Mouse (Mus musculus) megakaryocyte, embryonic 14.5 days (primary cell): ENCODE measurements around the gene Irak3.

ENCODE experiments used
- FLI1 ChIP-seq: IDR thresholded peaks from 2 replicates; pipeline ENCODE4 v1.6.1; 2012; ENCODE audit warnings: low read length, inconsistent platforms, mixed read lengths
- GATA1 ChIP-seq: IDR thresholded peaks from 3 replicates; pipeline ENCODE4 v1.6.1; 2012; ENCODE audit warnings: mixed read lengths, low read length, inconsistent platforms, borderline replicate concordance

DNA sequence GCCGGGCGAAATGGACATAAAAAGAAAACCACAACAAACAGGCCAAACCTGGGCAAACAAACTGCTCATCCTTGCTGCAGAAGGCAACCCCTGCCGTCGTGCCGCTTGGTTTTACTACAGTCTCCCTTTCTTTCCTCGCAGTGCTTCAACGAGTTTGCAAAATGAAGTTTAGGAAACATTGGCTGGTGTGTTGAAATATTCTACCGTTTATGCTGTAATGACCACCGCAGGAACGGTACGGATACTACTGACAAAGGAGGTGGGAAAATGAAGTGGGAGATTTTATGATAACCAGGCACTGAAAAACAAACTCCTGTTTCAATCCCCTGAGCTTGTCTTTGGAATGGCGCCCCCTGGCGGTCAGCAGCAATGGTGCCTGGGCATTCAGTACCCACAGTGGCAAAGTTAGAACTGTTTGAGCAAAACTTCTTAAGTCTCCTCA is at the start of gene Irak3:
- no peak for TF ChIP-seq GATA1
- no peak for TF ChIP-seq FLI1
